Mouse (Mus musculus) ES-Bruce4 (cell line): ENCODE results near the gene Gm20532.

ENCODE experiments used
- CTCF ChIP-seq: IDR thresholded peaks from one replicate; pipeline ENCODE4 v1.8.1; 2011; ENCODE audit warnings: low read depth, low read length
- EP300 ChIP-seq: IDR thresholded peaks from 2 replicates; pipeline ENCODE4 v1.6.1; 2011; ENCODE audit warnings: low read depth, low read length; ENCODE audit not compliant: insufficient read depth
- POLR2A ChIP-seq: IDR thresholded peaks from one replicate; pipeline ENCODE4 v1.8.1; 2011; ENCODE audit warnings: low read length; ENCODE audit not compliant: insufficient read depth

GRCm38 (mm10) chr2:26628792-26629437 is 42.5 kb downstream of the Gm20532 start:
- no peak for TF ChIP-seq EP300
- no peak for TF ChIP-seq CTCF
- TF ChIP-seq POLR2A = no peak
